Mouse (Mus musculus) midbrain, embryonic 12.5 days (tissue): ENCODE results near the gene Grm4. TPM values are rescaled to one million over a fixed set of nuclear protein-coding genes. Genes with fewer than 3 reads are reported as not detected.

Experiments
- ATAC-seq: fragments of 200-750 bp; cut with Nextera tagmentation; 2 replicates; pipeline ENCODE4 v1.8.0; 2017; ENCODE audit warnings: low read depth, moderate TSS enrichment, moderate library complexity; ENCODE audit not compliant: low FRiP score
- H3K27ac ChIP-seq: fragments of 300-500 bp; sonication (generic); replicated peaks from 2 replicates; pipeline ENCODE4 v1.5.1; 2016; ENCODE audit warnings: mild to moderate bottlenecking
- H3K27me3 ChIP-seq: fragments of 300-500 bp; sonication (generic); 2 replicates; pipeline ENCODE4 v1.6.1; 2016; ENCODE audit warnings: mild to moderate bottlenecking
- H3K36me3 ChIP-seq: fragments of 300-500 bp; sonication (generic); 2 replicates; pipeline ENCODE4 v1.6.1; 2016
- H3K4me1 ChIP-seq: fragments of 300-500 bp; sonication (generic); 2 replicates; pipeline ENCODE4 v1.6.1; 2016
- H3K4me2 ChIP-seq: fragments of 300-500 bp; sonication (generic); replicated peaks from 2 replicates; pipeline ENCODE4 v1.6.1; 2016; ENCODE audit warnings: mild to moderate bottlenecking, moderate library complexity
- H3K4me3 ChIP-seq: fragments of 300-500 bp; sonication (generic); 2 replicates; pipeline ENCODE4 v1.5.1; 2016; ENCODE audit warnings: mild to moderate bottlenecking
- H3K9ac ChIP-seq: fragments of 300-500 bp; sonication (generic); replicated peaks from 2 replicates; pipeline ENCODE4 v1.6.1; 2016; ENCODE audit warnings: mild to moderate bottlenecking, moderate library complexity
- H3K9me3 ChIP-seq: fragments of 300-500 bp; sonication (generic); 2 replicates; pipeline ENCODE4 v1.6.1; 2016; ENCODE audit warnings: mild to moderate bottlenecking
- WGBS: fragments of 180-500 bp; shearing (Covaris S2); methylation state at CpG from one replicate; pipeline ENCODE4 v1.1.7; 2016; 5-methylcytosine and 5-hydroxymethylcytosine counted together
- polyA plus RNA-seq: library from polyadenylated mRNA; unstranded; fragments of >200 nt; fragmentation: Nextera tagmentation; extraction: Ambion mirVana; gene quantifications from 2 replicates; pipeline ENCODE4 v1.2.1, GENCODE M21; 2016

Gene Grm4
- polyA plus RNA-seq, 1 experiment from 2014 or later: 4.2 TPM

GRCm38 (mm10) chr17:27547253-27547868 lies 26.2 kb upstream of the Grm4 start:
- Histone ChIP-seq H3K9ac (no peak overlapping the region), H3K4me2 (no peak overlapping the region), H3K36me3 (no peaks in the 10 kb centered on the region), H3K27ac (no peak overlapping the region), H3K4me3 (no peak overlapping the region), H3K4me1 (peaks cover 13% of the 10 kb centered on the region), H3K27me3 (peaks cover 11% of the 10 kb centered on the region; the same call in 1 of the 2 replicates), H3K9me3 (no peaks in the 10 kb centered on the region)
- WGBS: 76% methylated on average over 9 of the region's 9 CpGs
- ATAC-seq: no peak

- H3K27ac ChIP-seq: no peak overlapping the region
- no peaks in the 10 kb centered on the region for H3K9me3 ChIP-seq
- no peak for ATAC-seq
- H3K36me3 ChIP-seq: no peaks in the 10 kb centered on the region
- WGBS: 65% methylated on average over 7 of the region's 7 CpGs
- no peak overlapping the region for H3K9ac ChIP-seq
- no peak overlapping the region for H3K4me3 ChIP-seq
- H3K4me2 ChIP-seq: no peak overlapping the region
- H3K4me1 ChIP-seq: peaks cover 13% of the 10 kb centered on the region
- H3K27me3 ChIP-seq: peaks cover 11% of the 10 kb centered on the region; the same call in 1 of the 2 replicates
Measured at GRCm38 (mm10) chr17:27546574-27547085, 25.4 kb upstream of the Grm4 start.

GRCm38 (mm10) chr17:27545991-27546390 lies 24.8 kb upstream of the Grm4 start:
- H3K27ac ChIP-seq: no peak overlapping the region
- ATAC-seq: no peak
- no peak overlapping the region for H3K9ac ChIP-seq
- H3K9me3 ChIP-seq: no peaks in the 10 kb centered on the region
- no peak overlapping the region for H3K4me3 ChIP-seq
- H3K36me3 ChIP-seq: no peaks in the 10 kb centered on the region
- H3K4me2 ChIP-seq: no peak overlapping the region
- H3K27me3 ChIP-seq: peaks cover 11% of the 10 kb centered on the region; the same call in 1 of the 2 replicates
- peaks cover 13% of the 10 kb centered on the region for H3K4me1 ChIP-seq
- 48% methylated on average over 12 of the region's 12 CpGs for WGBS

- no peak overlapping the region for H3K9ac ChIP-seq
- H3K4me3 ChIP-seq: no peak overlapping the region
- H3K27me3 ChIP-seq: peaks cover 11% of the 10 kb centered on the region; the same call in 1 of the 2 replicates
- H3K4me1 ChIP-seq: peaks cover 12% of the 10 kb centered on the region
- H3K27ac ChIP-seq: no peak overlapping the region
- WGBS: 87% methylated on average over 11 of the region's 11 CpGs
- no peak overlapping the region for H3K4me2 ChIP-seq
- no peaks in the 10 kb centered on the region for H3K9me3 ChIP-seq
- H3K36me3 ChIP-seq: no peaks in the 10 kb centered on the region
- ATAC-seq: no peak
Measured at GRCm38 (mm10) chr17:27544551-27544950, 23.3 kb upstream of the Grm4 start.

DNA sequence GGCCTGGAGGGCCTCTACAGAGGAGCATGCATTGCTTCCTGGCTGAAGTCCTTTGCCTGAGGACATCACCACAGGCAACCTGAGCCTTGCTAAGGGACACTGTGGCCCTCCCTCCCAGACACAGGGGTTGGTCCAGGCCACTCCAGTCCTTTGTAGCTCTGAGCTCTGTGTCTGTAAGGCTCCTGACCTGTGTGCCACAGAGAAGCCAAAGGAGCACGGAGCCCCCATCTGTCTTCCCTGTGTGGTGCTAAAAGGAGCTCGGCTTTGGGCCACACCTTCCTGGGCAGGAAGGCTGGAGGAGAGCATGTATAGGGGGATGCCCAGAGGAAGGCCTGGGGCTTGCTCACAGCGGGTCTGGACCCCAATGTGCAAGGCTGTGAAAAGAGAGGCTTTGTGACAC lies 20.8 kb upstream of the Grm4 start:
- WGBS: 84% methylated on average over 3 of the region's 3 CpGs
- ATAC-seq: no peak
- Histone ChIP-seq H3K4me2 (no peak overlapping the region), H3K4me3 (no peak overlapping the region), H3K9me3 (no peaks in the 10 kb centered on the region), H3K27ac (no peak overlapping the region), H3K27me3 (peaks cover 11% of the 10 kb centered on the region; the same call in 1 of the 2 replicates), H3K36me3 (no peaks in the 10 kb centered on the region), H3K9ac (no peak overlapping the region), H3K4me1 (no peaks in the 10 kb centered on the region)

DNA sequence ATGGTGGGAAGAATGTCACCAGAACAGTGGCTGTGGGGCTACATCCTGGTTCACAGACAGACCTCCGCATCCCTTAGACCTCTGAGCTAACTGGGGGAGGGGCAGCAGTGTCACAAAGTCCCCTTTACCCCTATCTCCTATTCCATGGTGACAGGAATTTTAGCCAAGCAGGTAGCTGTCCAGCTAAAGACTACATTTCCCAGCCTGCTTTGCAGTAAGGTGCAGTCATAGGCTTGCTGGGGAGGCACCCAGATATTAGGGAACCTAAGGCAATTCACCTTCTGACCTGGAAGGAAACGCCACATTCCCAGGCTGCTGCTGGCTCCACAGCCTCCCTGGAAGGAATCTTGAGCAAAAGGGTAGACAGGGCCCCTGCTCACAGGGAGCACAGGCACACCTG lies 20.1 kb upstream of the Grm4 start:
- Histone ChIP-seq H3K9me3 (no peaks in the 10 kb centered on the region), H3K27me3 (0 out of 2 replicates have a peak, but pooled peaks cover 5% of the 10 kb centered on the region), H3K4me2 (no peak overlapping the region), H3K4me1 (no peaks in the 10 kb centered on the region), H3K4me3 (no peak overlapping the region), H3K36me3 (no peaks in the 10 kb centered on the region), H3K9ac (no peak overlapping the region), H3K27ac (no peak overlapping the region)
- WGBS: 79% methylated on average over 2 of the region's 2 CpGs
- ATAC-seq: no peak

DNA sequence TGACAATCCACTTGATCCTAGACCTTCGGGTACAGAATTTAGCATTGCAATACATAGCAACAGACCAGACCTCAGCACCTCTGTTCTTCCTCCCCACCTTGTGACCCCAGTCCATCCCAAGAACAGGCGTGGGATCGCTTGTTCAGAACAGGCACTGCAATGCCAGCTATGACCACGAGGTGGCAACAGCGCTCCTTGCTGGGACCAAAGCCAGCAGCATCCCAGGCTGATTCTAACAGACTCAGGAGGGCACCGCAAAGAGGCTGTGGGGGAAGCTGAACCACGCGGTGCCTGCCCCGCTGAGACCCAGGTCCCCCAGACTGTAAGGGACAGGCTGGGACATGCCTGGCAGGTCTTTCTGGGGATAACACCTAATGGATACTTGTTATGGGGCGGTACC lies 13.5 kb upstream of the Grm4 start:
- no peak overlapping the region for H3K9ac ChIP-seq
- H3K36me3 ChIP-seq: no peaks in the 10 kb centered on the region
- peak; percentile 69; the same call in 1 of the 2 replicates for ATAC-seq
- no peaks in the 10 kb centered on the region for H3K27me3 ChIP-seq
- H3K4me3 ChIP-seq: no peak overlapping the region
- H3K4me2 ChIP-seq: no peak overlapping the region; the same call in 1 of the 2 replicates
- no peaks in the 10 kb centered on the region for H3K4me1 ChIP-seq
- no peaks in the 10 kb centered on the region for H3K9me3 ChIP-seq
- 3% methylated on average over 10 of the region's 10 CpGs for WGBS
- H3K27ac ChIP-seq: no peak overlapping the region

GRCm38 (mm10) chr17:27533354-27533753 lies 12.2 kb upstream of the Grm4 start:
- no peak overlapping the region for H3K27ac ChIP-seq
- 82% methylated on average over 3 of the region's 3 CpGs for WGBS
- no peak for ATAC-seq

GRCm38 (mm10) chr17:27532095-27532494 lies 10.9 kb upstream of the Grm4 start:
- H3K9ac ChIP-seq: no peak overlapping the region
- no peak overlapping the region for H3K4me2 ChIP-seq
- H3K27ac ChIP-seq: no peak overlapping the region
- WGBS: 90% methylated on average over 8 of the region's 8 CpGs
- H3K27me3 ChIP-seq: no peaks in the 10 kb centered on the region
- no peaks in the 10 kb centered on the region for H3K4me1 ChIP-seq
- no peak for ATAC-seq
- H3K36me3 ChIP-seq: no peaks in the 10 kb centered on the region
- no peak overlapping the region for H3K4me3 ChIP-seq
- no peaks in the 10 kb centered on the region for H3K9me3 ChIP-seq

More at GRCm38 (mm10) chr17:27533354-27533753, 12.2 kb upstream of the Grm4 start:
- Histone ChIP-seq H3K27me3 (no peaks in the 10 kb centered on the region), H3K9ac (no peak overlapping the region), H3K4me1 (no peaks in the 10 kb centered on the region), H3K4me2 (no peak overlapping the region), H3K36me3 (no peaks in the 10 kb centered on the region), H3K9me3 (no peaks in the 10 kb centered on the region), H3K4me3 (no peak overlapping the region)

DNA sequence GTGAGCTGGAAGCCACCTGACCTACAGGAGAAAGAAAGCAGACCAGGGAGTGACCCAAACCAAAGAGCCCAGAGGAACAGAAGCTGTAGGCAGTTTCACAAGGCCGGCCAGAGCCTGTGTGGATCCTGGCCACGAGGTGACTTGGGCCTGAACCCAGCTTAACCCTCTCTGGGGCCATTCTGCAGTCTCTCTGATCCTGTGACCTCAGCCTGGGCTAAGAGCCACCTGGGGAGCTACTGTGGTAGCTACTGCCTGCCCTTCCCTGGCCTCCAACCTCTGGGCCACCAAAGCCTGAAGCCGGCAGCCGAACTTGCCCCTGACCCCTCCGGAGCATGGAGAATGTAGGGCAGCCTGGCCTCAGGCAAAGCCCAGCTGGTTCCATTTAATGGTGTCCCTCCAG lies 7.6 kb upstream of the Grm4 start:
- WGBS: 68% methylated on average over 5 of the region's 5 CpGs

GRCm38 (mm10) chr17:27528030-27528429 lies 6.8 kb upstream of the Grm4 start:
- Histone ChIP-seq H3K36me3 (no peaks in the 10 kb centered on the region), H3K4me3 (no peak overlapping the region), H3K27me3 (no peaks in the 10 kb centered on the region), H3K4me2 (no peak overlapping the region), H3K9ac (no peak overlapping the region), H3K4me1 (no peaks in the 10 kb centered on the region), H3K9me3 (no peaks in the 10 kb centered on the region), H3K27ac (no peak overlapping the region)
- 60% methylated on average over 8 of the region's 8 CpGs for WGBS
- no peak for ATAC-seq

More for the DNA sequence above, 7.6 kb upstream of the Grm4 start:
- H3K4me3 ChIP-seq: no peak overlapping the region
- H3K27me3 ChIP-seq: no peaks in the 10 kb centered on the region
- no peaks in the 10 kb centered on the region for H3K4me1 ChIP-seq
- H3K9ac ChIP-seq: no peak overlapping the region
- no peaks in the 10 kb centered on the region for H3K36me3 ChIP-seq
- no peak overlapping the region for H3K27ac ChIP-seq
- no peak overlapping the region for H3K4me2 ChIP-seq
- H3K9me3 ChIP-seq: no peaks in the 10 kb centered on the region
- ATAC-seq: no peak

GRCm38 (mm10) chr17:27527188-27527587 lies 6.0 kb upstream of the Grm4 start:
- Histone ChIP-seq H3K36me3 (no peaks in the 10 kb centered on the region), H3K27ac (no peak overlapping the region), H3K4me3 (no peak overlapping the region), H3K4me2 (no peak overlapping the region), H3K9me3 (no peaks in the 10 kb centered on the region), H3K27me3 (peaks cover 4% of the 10 kb centered on the region; the same call in 1 of the 2 replicates), H3K9ac (no peak overlapping the region), H3K4me1 (no peaks in the 10 kb centered on the region)
- WGBS: 79% methylated on average over 6 of the region's 6 CpGs
- no peak for ATAC-seq
